Mouse (Mus musculus): ENCODE results near the gene Slc38a10.

GRCm38 (mm10) chr11:120126845-120127244, 24.3 kb downstream of the Slc38a10 start:
- TF ChIP-seq GATA1 (IDR thresholded peaks at IDR 0.05; ENCODE audit: borderline replicate concordance, low read length) (no peak), CTCF (IDR thresholded peaks at IDR 0.05; ENCODE audit: low read depth, low read length) (no peak)

Measured in G1E (cell line).